ENCODE assay signal across 20 mouse cellular contexts in genomic region chr9:25744162-25744561, GRCm38 (mm10).
A peak's percentile ranks its signal among the peaks of the same experiment; 100 is the strongest.
DNase-seq lines count a peak whose midpoint lies in the region; ATAC-seq and TF ChIP-seq lines count a peak whose summit lies in the region.
"Had no signal": no experiment of that assay in that cellular context is flagged by ENCODE, and none has a peak within 500 bp of the region (broad histone marks: within the 10 kb centered on the region; RNA-seq: fewer than 3 reads in every experiment).

No protein-coding gene starts in this region.

- peak; percentile 10; the same call in 1 of the 2 replicates for TF ChIP-seq CTCF in gastrocnemius, adult 2 months (IDR thresholded peaks at IDR 0.05)
- peak; percentile 5; the same call in 1 of the 2 replicates for TF ChIP-seq CTCF in liver, embryonic 14.5 days (IDR thresholded peaks at IDR 0.05; ENCODE audit: low read depth)
- TF ChIP-seq CTCF in E14TG2a.4 (conservative IDR thresholded peaks at IDR 0.05; ENCODE audit: low read length) = peak; percentile 54

- H3K4me3 ChIP-seq in gastrocnemius, adult 2 months = no peak overlapping the region
- H3K4me3 ChIP-seq in liver, embryonic 14.5 days (ENCODE audit: insufficient read depth in 1 of 2, low read depth in 2 of 2, low read length in 2 of 2) = no peak overlapping the region
- no peak overlapping the region for H3K4me3 ChIP-seq in liver, embryonic 12.5 days
- no peak overlapping the region for H3K4me3 ChIP-seq in E14TG2a.4 (replicated peaks; ENCODE audit: low read length)
- H3K4me3 ChIP-seq: embryonic facial prominence, embryonic 13.5 days; hindbrain, embryonic 10.5 days; limb, embryonic 15.5 days; neural tube, embryonic 12.5 days had no signal

- 40% methylated on average over 6 of the region's 6 CpGs for WGBS in liver, embryonic 14.5 days (ENCODE audit: insufficient replicate concordance)
- WGBS in liver, embryonic 12.5 days (ENCODE audit: insufficient replicate concordance) = 41% methylated on average over 6 of the region's 6 CpGs

- H3K27ac ChIP-seq in gastrocnemius, adult 2 months = no peak overlapping the region
- H3K27ac ChIP-seq in liver, embryonic 14.5 days = no peak overlapping the region
- no peak overlapping the region for H3K27ac ChIP-seq in liver, embryonic 12.5 days
- H3K27ac ChIP-seq: embryonic facial prominence, embryonic 13.5 days; hindbrain, embryonic 10.5 days; limb, embryonic 15.5 days; neural tube, embryonic 12.5 days had no signal

- H3K9me3 ChIP-seq in liver, embryonic 14.5 days (ENCODE audit: control insufficient read depth, low read length) = no peaks in the 10 kb centered on the region
- no peaks in the 10 kb centered on the region for H3K9me3 ChIP-seq in liver, embryonic 12.5 days (replicated peaks)
- H3K9me3 ChIP-seq in E14TG2a.4 (ENCODE audit: low read length) = no peaks in the 10 kb centered on the region
- H3K9me3 ChIP-seq: embryonic facial prominence, embryonic 13.5 days; hindbrain, embryonic 10.5 days; limb, embryonic 15.5 days; neural tube, embryonic 12.5 days had no signal

- no peak overlapping the region for H3K9ac ChIP-seq in liver, embryonic 14.5 days (replicated peaks)
- no peak overlapping the region for H3K9ac ChIP-seq in liver, embryonic 12.5 days
- H3K9ac ChIP-seq: embryonic facial prominence, embryonic 13.5 days; limb, embryonic 15.5 days; neural tube, embryonic 12.5 days had no signal

- ATAC-seq in liver, embryonic 14.5 days (ENCODE audit: insufficient read depth) = no peak
- ATAC-seq in liver, embryonic 12.5 days = no peak
- ATAC-seq: inflammation-experienced regulatory T-cells, adult 6 months had no signal

- no peak for TF ChIP-seq EP300 in liver, embryonic 14.5 days (IDR thresholded peaks at IDR 0.05; ENCODE audit: low read depth)

- no peaks in the 10 kb centered on the region for H3K4me1 ChIP-seq in liver, embryonic 14.5 days (replicated peaks; ENCODE audit: control insufficient read depth in 2 of 2, insufficient read depth in 2 of 2, low read length in 1 of 2)
- H3K4me1 ChIP-seq in liver, embryonic 12.5 days = no peaks in the 10 kb centered on the region
- H3K4me1 ChIP-seq in E14TG2a.4 (replicated peaks; ENCODE audit: low read depth, low read length) = no peaks in the 10 kb centered on the region
- H3K4me1 ChIP-seq: embryonic facial prominence, embryonic 13.5 days; hindbrain, embryonic 10.5 days; limb, embryonic 15.5 days; neural tube, embryonic 12.5 days had no signal

- no peaks in the 10 kb centered on the region for H3K36me3 ChIP-seq in liver, embryonic 14.5 days (replicated peaks; ENCODE audit: control insufficient read depth, insufficient read depth, low read depth)
- H3K36me3 ChIP-seq in liver, embryonic 12.5 days = no peaks in the 10 kb centered on the region
- no peaks in the 10 kb centered on the region for H3K36me3 ChIP-seq in E14TG2a.4 (ENCODE audit: insufficient read depth, low read length)
- H3K36me3 ChIP-seq: embryonic facial prominence, embryonic 13.5 days; hindbrain, embryonic 10.5 days; limb, embryonic 15.5 days; neural tube, embryonic 12.5 days had no signal

- DNase-seq in gastrocnemius, adult 2 months = no peak
- DNase-seq in gastrocnemius, adult 18-20 months (ENCODE audit: low spot score) = no peak
- no peak for DNase-seq in liver, embryonic 14.5 days (ENCODE audit: low read depth in 3 of 3, low spot score in 3 of 3)
- peak; percentile 5 for DNase-seq in brain, adult 2 months (ENCODE audit: low read depth, low spot score)
- DNase-seq in left cerebral cortex, postnatal 25 days (ENCODE audit: low spot score in 2 of 2) = no peak
- no peak for DNase-seq in thymus, postnatal 25 days
- DNase-seq: cerebellum, adult 11-12 months; cerebellum, postnatal 36 days; gastrocnemius, postnatal 14 days; kidney, postnatal 10 days; lung, postnatal 14 days; spleen, adult 18-20 months; thymus, adult 2 months had no signal

- no peak overlapping the region for H3K4me2 ChIP-seq in liver, embryonic 14.5 days (ENCODE audit: low read depth)
- no peak overlapping the region for H3K4me2 ChIP-seq in liver, embryonic 12.5 days
- H3K4me2 ChIP-seq: embryonic facial prominence, embryonic 13.5 days; limb, embryonic 15.5 days; neural tube, embryonic 12.5 days had no signal

- intact Hi-C loops in gastrocnemius, adult 2 months (cut with DNase I) = no loop called here
- intact Hi-C loops in left cerebral cortex, postnatal 25 days (cut with DNase I) = loop anchor here (5.0 kb wide), 1 partner anchor 1033 kb away; no protein-coding TSS in a partner anchor

- H3K27me3 ChIP-seq in liver, embryonic 14.5 days (ENCODE audit: control insufficient read depth, insufficient read depth, low read length) = no peaks in the 10 kb centered on the region
- no peaks in the 10 kb centered on the region for H3K27me3 ChIP-seq in liver, embryonic 12.5 days (replicated peaks)
- no peaks in the 10 kb centered on the region for H3K27me3 ChIP-seq in E14TG2a.4 (ENCODE audit: insufficient read depth, low read length)
- H3K27me3 ChIP-seq: embryonic facial prominence, embryonic 13.5 days; limb, embryonic 15.5 days; neural tube, embryonic 12.5 days had no signal
